Mouse (Mus musculus): ENCODE measurements at regions not wholly inside any gene's neighbourhood (a gene's known extent, or its start where the extent isn't known, plus 50 kb on each side); places are given as distances from the start of the nearest gene placed in this dataset.

GRCm38 (mm10) chr10:67661666-67662065 lies 112.9 kb upstream of the Ado start:
- DNase-seq (ENCODE audit: low read depth in 1 of 2, low spot score in 2 of 2) = no peak
- TF ChIP-seq POLR2A (IDR thresholded peaks at IDR 0.05; ENCODE audit: low read depth, low read length) (no peak), CTCF (IDR thresholded peaks at IDR 0.05; ENCODE audit: extremely low read depth, insufficient read depth, insufficient read length, insufficient replicate concordance) (no peak)
- H3K4me3 ChIP-seq (ENCODE audit: extremely low read depth, insufficient read depth, insufficient read length) = no peak overlapping the region
- H3K36me3 ChIP-seq (ENCODE audit: control insufficient read depth, insufficient read depth, low read length) = no peaks in the 10 kb centered on the region
- H3K27ac ChIP-seq (ENCODE audit: insufficient read depth, low read length) = no peak overlapping the region
- WGBS = 80% methylated on average over 4 of the region's 4 CpGs
- no peaks in the 10 kb centered on the region for H3K27me3 ChIP-seq (ENCODE audit: control insufficient read depth, insufficient read depth, low read length)
- peaks cover 7% of the 10 kb centered on the region for H3K4me1 ChIP-seq (ENCODE audit: control insufficient read depth, insufficient read depth, insufficient read length)

GRCm38 (mm10) chr10:67658005-67658545 lies 109.3 kb upstream of the Ado start:
- TF ChIP-seq POLR2A (IDR thresholded peaks at IDR 0.05; ENCODE audit: low read depth, low read length) (no peak), CTCF (IDR thresholded peaks at IDR 0.05; ENCODE audit: extremely low read depth, insufficient read depth, insufficient read length, insufficient replicate concordance) (no peak)
- 35% methylated on average over 4 of the region's 4 CpGs for WGBS
- DNase-seq (ENCODE audit: low read depth in 1 of 2, low spot score in 2 of 2) = no peak

GRCm38 (mm10) chr10:67657305-67657704 lies 108.5 kb upstream of the Ado start:
- no peak for DNase-seq (ENCODE audit: low read depth in 1 of 2, low spot score in 2 of 2)
- Histone ChIP-seq H3K27ac (ENCODE audit: insufficient read depth, low read length) (no peak overlapping the region), H3K4me1 (ENCODE audit: control insufficient read depth, insufficient read depth, insufficient read length) (peaks cover 7% of the 10 kb centered on the region), H3K27me3 (ENCODE audit: control insufficient read depth, insufficient read depth, low read length) (no peaks in the 10 kb centered on the region), H3K36me3 (ENCODE audit: control insufficient read depth, insufficient read depth, low read length) (no peaks in the 10 kb centered on the region), H3K4me3 (ENCODE audit: extremely low read depth, insufficient read depth, insufficient read length) (no peak overlapping the region)
- WGBS = 52% methylated on average over 2 of the region's 2 CpGs
- TF ChIP-seq POLR2A (IDR thresholded peaks at IDR 0.05; ENCODE audit: low read depth, low read length) = no peak
- no peak for TF ChIP-seq CTCF (IDR thresholded peaks at IDR 0.05; ENCODE audit: extremely low read depth, insufficient read depth, insufficient read length, insufficient replicate concordance)

More at GRCm38 (mm10) chr10:67658005-67658545, 109.3 kb upstream of the Ado start:
- Histone ChIP-seq H3K36me3 (ENCODE audit: control insufficient read depth, insufficient read depth, low read length) (no peaks in the 10 kb centered on the region), H3K4me1 (ENCODE audit: control insufficient read depth, insufficient read depth, insufficient read length) (peaks cover 7% of the 10 kb centered on the region), H3K27me3 (ENCODE audit: control insufficient read depth, insufficient read depth, low read length) (no peaks in the 10 kb centered on the region), H3K27ac (ENCODE audit: insufficient read depth, low read length) (no peak overlapping the region), H3K4me3 (ENCODE audit: extremely low read depth, insufficient read depth, insufficient read length) (no peak overlapping the region)

GRCm38 (mm10) chr10:67654518-67654917 lies 105.8 kb upstream of the Ado start:
- H3K4me1 ChIP-seq (ENCODE audit: control insufficient read depth, insufficient read depth, insufficient read length) = peaks cover 7% of the 10 kb centered on the region
- TF ChIP-seq CTCF (IDR thresholded peaks at IDR 0.05; ENCODE audit: extremely low read depth, insufficient read depth, insufficient read length, insufficient replicate concordance) = no peak
- no peak for TF ChIP-seq POLR2A (IDR thresholded peaks at IDR 0.05; ENCODE audit: low read depth, low read length)
- DNase-seq (ENCODE audit: low read depth in 1 of 2, low spot score in 2 of 2) = no peak
- H3K4me3 ChIP-seq (ENCODE audit: extremely low read depth, insufficient read depth, insufficient read length) = no peak overlapping the region
- H3K27ac ChIP-seq (ENCODE audit: insufficient read depth, low read length) = no peak overlapping the region
- no peaks in the 10 kb centered on the region for H3K36me3 ChIP-seq (ENCODE audit: control insufficient read depth, insufficient read depth, low read length)
- WGBS = 84% methylated on average over 10 of the region's 10 CpGs
- no peaks in the 10 kb centered on the region for H3K27me3 ChIP-seq (ENCODE audit: control insufficient read depth, insufficient read depth, low read length)

- H3K4me1 ChIP-seq (ENCODE audit: control insufficient read depth, insufficient read depth, insufficient read length) = peaks cover 4% of the 10 kb centered on the region; the same call in 1 of the 2 replicates
- no peak for TF ChIP-seq CTCF (IDR thresholded peaks at IDR 0.05; ENCODE audit: extremely low read depth, insufficient read depth, insufficient read length, insufficient replicate concordance)
- no peak for TF ChIP-seq POLR2A (IDR thresholded peaks at IDR 0.05; ENCODE audit: low read depth, low read length)
- H3K27ac ChIP-seq (ENCODE audit: insufficient read depth, low read length) = no peak overlapping the region
- H3K27me3 ChIP-seq (ENCODE audit: control insufficient read depth, insufficient read depth, low read length) = no peaks in the 10 kb centered on the region
- no peak for DNase-seq (ENCODE audit: low read depth in 1 of 2, low spot score in 2 of 2)
- WGBS = 59% methylated on average over 3 of the region's 3 CpGs
- H3K36me3 ChIP-seq (ENCODE audit: control insufficient read depth, insufficient read depth, low read length) = no peaks in the 10 kb centered on the region
- no peak overlapping the region for H3K4me3 ChIP-seq (ENCODE audit: extremely low read depth, insufficient read depth, insufficient read length)
These were observed 103.5 kb upstream of the Ado start for GRCm38 (mm10) chr10:67652300-67652699.

GRCm38 (mm10) chr10:67651386-67651785 lies 102.6 kb upstream of the Ado start:
- no peak for DNase-seq (ENCODE audit: low read depth in 1 of 2, low spot score in 2 of 2)
- WGBS = 52% methylated on average over 2 of the region's 2 CpGs
- Histone ChIP-seq H3K4me3 (ENCODE audit: extremely low read depth, insufficient read depth, insufficient read length) (no peak overlapping the region), H3K27ac (ENCODE audit: insufficient read depth, low read length) (no peak overlapping the region), H3K27me3 (ENCODE audit: control insufficient read depth, insufficient read depth, low read length) (no peaks in the 10 kb centered on the region), H3K36me3 (ENCODE audit: control insufficient read depth, insufficient read depth, low read length) (no peaks in the 10 kb centered on the region), H3K4me1 (ENCODE audit: control insufficient read depth, insufficient read depth, insufficient read length) (peaks cover 3% of the 10 kb centered on the region; the same call in 1 of the 2 replicates)
- TF ChIP-seq CTCF (IDR thresholded peaks at IDR 0.05; ENCODE audit: extremely low read depth, insufficient read depth, insufficient read length, insufficient replicate concordance) (no peak), POLR2A (IDR thresholded peaks at IDR 0.05; ENCODE audit: low read depth, low read length) (no peak)

Measured in spleen, adult 2 months (tissue).